Mouse (Mus musculus): ENCODE measurements at regions not wholly inside any gene's neighbourhood (a gene's known extent, or its start where the extent isn't known, plus 50 kb on each side); places are given as distances from the start of the nearest gene placed in this dataset.

- DNase-seq (peak; percentile 71), ATAC-seq (ENCODE audit: low FRiP score, low TSS enrichment) (peak; percentile 78; the same call in 1 of the 2 replicates)
- WGBS = 29% methylated on average over 9 of the region's 9 CpGs
Observed at GRCm38 (mm10) chr7:94798101-94798500, 1372.9 kb upstream of the Tenm4 start.

GRCm38 (mm10) chr7:94841197-94841596 is 1329.8 kb upstream of the Tenm4 start:
- ATAC-seq (ENCODE audit: low FRiP score, low TSS enrichment) (no peak), DNase-seq (no peak)
- Histone ChIP-seq H3K9ac (replicated peaks; ENCODE audit: low read length) (no peak overlapping the region), H3K27ac (replicated peaks; ENCODE audit: low read depth, low read length) (no peak overlapping the region), H3K27me3 (ENCODE audit: control insufficient read depth, insufficient read depth, low read length) (no peaks in the 10 kb centered on the region), H3K4me2 (ENCODE audit: low read length) (no peak overlapping the region), H3K4me3 (replicated peaks; ENCODE audit: low read depth, low read length) (no peak overlapping the region), H3K4me1 (ENCODE audit: control insufficient read depth, insufficient read depth, low read length) (no peaks in the 10 kb centered on the region), H3K36me3 (ENCODE audit: control insufficient read depth, insufficient read depth, low read length) (no peaks in the 10 kb centered on the region), H3K9me3 (ENCODE audit: control insufficient read depth, low read length) (no peaks in the 10 kb centered on the region)
- WGBS = 93% methylated on average over 4 of the region's 4 CpGs

More at GRCm38 (mm10) chr7:94798101-94798500, 1372.9 kb upstream of the Tenm4 start:
- no peaks in the 10 kb centered on the region for H3K27me3 ChIP-seq (ENCODE audit: control insufficient read depth, insufficient read depth, low read length)
- no peak overlapping the region for H3K4me3 ChIP-seq (replicated peaks; ENCODE audit: low read depth, low read length)
- no peaks in the 10 kb centered on the region for H3K36me3 ChIP-seq (ENCODE audit: control insufficient read depth, insufficient read depth, low read length)
- H3K4me2 ChIP-seq (ENCODE audit: low read length) = peak overlapping the region; percentile 18; the same call in 1 of the 2 replicates
- H3K4me1 ChIP-seq (ENCODE audit: control insufficient read depth, insufficient read depth, low read length) = peaks cover 4% of the 10 kb centered on the region; the same call in 1 of the 2 replicates
- no peaks in the 10 kb centered on the region for H3K9me3 ChIP-seq (ENCODE audit: control insufficient read depth, low read length)
- H3K27ac ChIP-seq (replicated peaks; ENCODE audit: low read depth, low read length) = 0 out of 2 replicates have a peak overlapping the region, but pooled peaks have one; percentile 37
- no peak overlapping the region; the same call in 1 of the 2 replicates for H3K9ac ChIP-seq (replicated peaks; ENCODE audit: low read length)

GRCm38 (mm10) chr7:94851360-94851759 is 1319.7 kb upstream of the Tenm4 start:
- WGBS = 90% methylated on average over 13 of the region's 13 CpGs
- H3K4me2 ChIP-seq (ENCODE audit: low read length) = no peak overlapping the region
- no peak for DNase-seq
- no peaks in the 10 kb centered on the region for H3K9me3 ChIP-seq (ENCODE audit: control insufficient read depth, low read length)
- H3K4me1 ChIP-seq (ENCODE audit: control insufficient read depth, insufficient read depth, low read length) = no peaks in the 10 kb centered on the region
- H3K27ac ChIP-seq (replicated peaks; ENCODE audit: low read depth, low read length) = no peak overlapping the region
- H3K36me3 ChIP-seq (ENCODE audit: control insufficient read depth, insufficient read depth, low read length) = no peaks in the 10 kb centered on the region
- ATAC-seq (ENCODE audit: low FRiP score, low TSS enrichment) = no peak
- H3K27me3 ChIP-seq (ENCODE audit: control insufficient read depth, insufficient read depth, low read length) = no peaks in the 10 kb centered on the region
- no peak overlapping the region for H3K4me3 ChIP-seq (replicated peaks; ENCODE audit: low read depth, low read length)
- H3K9ac ChIP-seq (replicated peaks; ENCODE audit: low read length) = no peak overlapping the region

- no peaks in the 10 kb centered on the region for H3K36me3 ChIP-seq (ENCODE audit: control insufficient read depth, insufficient read depth, low read length)
- no peaks in the 10 kb centered on the region for H3K4me1 ChIP-seq (ENCODE audit: control insufficient read depth, insufficient read depth, low read length)
- H3K27me3 ChIP-seq (ENCODE audit: control insufficient read depth, insufficient read depth, low read length) = no peaks in the 10 kb centered on the region
- no peak for ATAC-seq (ENCODE audit: low FRiP score, low TSS enrichment)
- H3K9me3 ChIP-seq (ENCODE audit: control insufficient read depth, low read length) = no peaks in the 10 kb centered on the region
- no peak overlapping the region for H3K4me3 ChIP-seq (replicated peaks; ENCODE audit: low read depth, low read length)
- H3K4me2 ChIP-seq (ENCODE audit: low read length) = no peak overlapping the region
- DNase-seq = no peak
- WGBS = 94% methylated on average over 2 of the region's 2 CpGs
- H3K9ac ChIP-seq (replicated peaks; ENCODE audit: low read length) = no peak overlapping the region
- no peak overlapping the region for H3K27ac ChIP-seq (replicated peaks; ENCODE audit: low read depth, low read length)
Observed at GRCm38 (mm10) chr7:94856636-94857035, 1314.4 kb upstream of the Tenm4 start.

GRCm38 (mm10) chr7:94890711-94891430 is 1280.2 kb upstream of the Tenm4 start:
- H3K27me3 ChIP-seq (ENCODE audit: control insufficient read depth, insufficient read depth, low read length) = no peaks in the 10 kb centered on the region
- no peak overlapping the region for H3K4me2 ChIP-seq (ENCODE audit: low read length)
- H3K4me1 ChIP-seq (ENCODE audit: control insufficient read depth, insufficient read depth, low read length) = no peaks in the 10 kb centered on the region
- ATAC-seq (ENCODE audit: low FRiP score, low TSS enrichment) = peak; percentile 43; the same call in 1 of the 2 replicates
- no peak overlapping the region for H3K9ac ChIP-seq (replicated peaks; ENCODE audit: low read length)
- no peaks in the 10 kb centered on the region for H3K36me3 ChIP-seq (ENCODE audit: control insufficient read depth, insufficient read depth, low read length)
- WGBS = 34% methylated on average over 2 of the region's 2 CpGs
- no peak overlapping the region for H3K4me3 ChIP-seq (replicated peaks; ENCODE audit: low read depth, low read length)
- H3K27ac ChIP-seq (replicated peaks; ENCODE audit: low read depth, low read length) = no peak overlapping the region
- no peaks in the 10 kb centered on the region for H3K9me3 ChIP-seq (ENCODE audit: control insufficient read depth, low read length)
- DNase-seq = peak; percentile 54

- Histone ChIP-seq H3K9me3 (ENCODE audit: control insufficient read depth, low read length) (no peaks in the 10 kb centered on the region), H3K36me3 (ENCODE audit: control insufficient read depth, insufficient read depth, low read length) (no peaks in the 10 kb centered on the region), H3K27me3 (ENCODE audit: control insufficient read depth, insufficient read depth, low read length) (no peaks in the 10 kb centered on the region), H3K4me2 (ENCODE audit: low read length) (no peak overlapping the region), H3K4me1 (ENCODE audit: control insufficient read depth, insufficient read depth, low read length) (no peaks in the 10 kb centered on the region), H3K4me3 (replicated peaks; ENCODE audit: low read depth, low read length) (no peak overlapping the region), H3K27ac (replicated peaks; ENCODE audit: low read depth, low read length) (no peak overlapping the region), H3K9ac (replicated peaks; ENCODE audit: low read length) (no peak overlapping the region)
- DNase-seq (peak; percentile 7), ATAC-seq (ENCODE audit: low FRiP score, low TSS enrichment) (no peak)
- 54% methylated on average over 3 of the region's 3 CpGs for WGBS
Observed at GRCm38 (mm10) chr7:94898088-94898487, 1273.0 kb upstream of the Tenm4 start.

GRCm38 (mm10) chr7:94926547-94927123 is 1244.4 kb upstream of the Tenm4 start:
- WGBS = 78% methylated on average over 3 of the region's 3 CpGs
- H3K9ac ChIP-seq (replicated peaks; ENCODE audit: low read length) = no peak overlapping the region
- no peak for DNase-seq
- no peaks in the 10 kb centered on the region for H3K4me1 ChIP-seq (ENCODE audit: control insufficient read depth, insufficient read depth, low read length)
- H3K9me3 ChIP-seq (ENCODE audit: control insufficient read depth, low read length) = no peaks in the 10 kb centered on the region
- H3K4me3 ChIP-seq (replicated peaks; ENCODE audit: low read depth, low read length) = no peak overlapping the region
- H3K27ac ChIP-seq (replicated peaks; ENCODE audit: low read depth, low read length) = no peak overlapping the region
- no peak for ATAC-seq (ENCODE audit: low FRiP score, low TSS enrichment)
- no peaks in the 10 kb centered on the region for H3K36me3 ChIP-seq (ENCODE audit: control insufficient read depth, insufficient read depth, low read length)
- no peak overlapping the region for H3K4me2 ChIP-seq (ENCODE audit: low read length)
- no peaks in the 10 kb centered on the region for H3K27me3 ChIP-seq (ENCODE audit: control insufficient read depth, insufficient read depth, low read length)

GRCm38 (mm10) chr7:94963758-94964299 is 1207.2 kb upstream of the Tenm4 start:
- ATAC-seq (ENCODE audit: low FRiP score, low TSS enrichment) (no peak), DNase-seq (no peak)
- no peaks in the 10 kb centered on the region for H3K36me3 ChIP-seq (ENCODE audit: control insufficient read depth, insufficient read depth, low read length)
- no peak overlapping the region for H3K4me3 ChIP-seq (replicated peaks; ENCODE audit: low read depth, low read length)
- H3K4me1 ChIP-seq (ENCODE audit: control insufficient read depth, insufficient read depth, low read length) = no peaks in the 10 kb centered on the region
- no peak overlapping the region for H3K4me2 ChIP-seq (ENCODE audit: low read length)
- H3K9ac ChIP-seq (replicated peaks; ENCODE audit: low read length) = no peak overlapping the region
- H3K27me3 ChIP-seq (ENCODE audit: control insufficient read depth, insufficient read depth, low read length) = no peaks in the 10 kb centered on the region
- H3K27ac ChIP-seq (replicated peaks; ENCODE audit: low read depth, low read length) = no peak overlapping the region
- 69% methylated on average over 2 of the region's 2 CpGs for WGBS
- H3K9me3 ChIP-seq (ENCODE audit: control insufficient read depth, low read length) = no peaks in the 10 kb centered on the region

GRCm38 (mm10) chr7:94967601-94968000 is 1203.4 kb upstream of the Tenm4 start:
- Histone ChIP-seq H3K36me3 (ENCODE audit: control insufficient read depth, insufficient read depth, low read length) (no peaks in the 10 kb centered on the region), H3K4me3 (replicated peaks; ENCODE audit: low read depth, low read length) (no peak overlapping the region), H3K27me3 (ENCODE audit: control insufficient read depth, insufficient read depth, low read length) (no peaks in the 10 kb centered on the region), H3K9me3 (ENCODE audit: control insufficient read depth, low read length) (no peaks in the 10 kb centered on the region), H3K4me2 (ENCODE audit: low read length) (no peak overlapping the region), H3K27ac (replicated peaks; ENCODE audit: low read depth, low read length) (no peak overlapping the region), H3K4me1 (ENCODE audit: control insufficient read depth, insufficient read depth, low read length) (no peaks in the 10 kb centered on the region), H3K9ac (replicated peaks; ENCODE audit: low read length) (no peak overlapping the region)
- no peak for ATAC-seq (ENCODE audit: low FRiP score, low TSS enrichment)
- DNase-seq = no peak

All from midbrain, embryonic 14.5 days (tissue).